Mouse (Mus musculus) liver, postnatal 0 days (tissue): Measurements from ENCODE around the gene Tdpoz1.
"Not testable (repeated sequence)": the region's sequence is repeated elsewhere in the genome, so short reads cannot be mapped to it uniquely, and the experiment has no call there.

Experiments
- CTCF ChIP-seq: sonication (generic); IDR thresholded peaks from 2 replicates; pipeline ENCODE4 v1.5.1; 2016; ENCODE audit warnings: antibody characterized with exemption, low read depth
- EP300 ChIP-seq: IDR thresholded peaks from 2 replicates; pipeline ENCODE4 v1.6.1; 2016; ENCODE audit warnings: antibody characterized with exemption, low read depth, mild to moderate bottlenecking

- not testable (repeated sequence) for TF ChIP-seq CTCF, EP300
These were observed 16.9 kb upstream of the Tdpoz1 start, which contains the start of gene Gm37596 for GRCm38 (mm10) chr3:93692970-93693369.
